Mouse (Mus musculus) limb, embryonic 15.5 days (tissue): ENCODE measurements at regions not wholly inside any gene's neighbourhood (a gene's known extent, or its start where the extent isn't known, plus 50 kb on each side); places are given as distances from the start of the nearest gene placed in this dataset.

ENCODE experiments used
- ATAC-seq: fragments of 200-750 bp; cut with Nextera tagmentation; 2 replicates; pipeline ENCODE4 v1.8.0; 2017; ENCODE audit warnings: low read depth, moderate TSS enrichment; ENCODE audit not compliant: insufficient number of reproducible peaks, low FRiP score, low TSS enrichment
- H3K27ac ChIP-seq: fragments of 300-500 bp; sonication (generic); 2 replicates; pipeline ENCODE4 v1.5.1; 2015; ENCODE audit warnings: moderate library complexity, mild to moderate bottlenecking, inconsistent platforms
- H3K27me3 ChIP-seq: fragments of 300-500 bp; sonication (generic); 2 replicates; pipeline ENCODE4 v1.6.1; 2015; ENCODE audit warnings: inconsistent platforms
- H3K36me3 ChIP-seq: fragments of 300-500 bp; sonication (generic); 2 replicates; pipeline ENCODE4 v1.6.1; 2015; ENCODE audit warnings: inconsistent platforms
- H3K4me1 ChIP-seq: fragments of 300-500 bp; sonication (generic); 2 replicates; pipeline ENCODE4 v1.6.1; 2015; ENCODE audit warnings: inconsistent platforms
- H3K4me2 ChIP-seq: fragments of 300-500 bp; sonication (generic); 2 replicates; pipeline ENCODE4 v1.6.1; 2015; ENCODE audit warnings: mild to moderate bottlenecking, inconsistent platforms
- H3K4me3 ChIP-seq: fragments of 300-500 bp; sonication (generic); 2 replicates; pipeline ENCODE4 v1.5.1; 2015; ENCODE audit warnings: mild to moderate bottlenecking, inconsistent platforms
- H3K9ac ChIP-seq: fragments of 300-500 bp; sonication (generic); 2 replicates; pipeline ENCODE4 v1.6.1; 2015; ENCODE audit warnings: inconsistent platforms
- H3K9me3 ChIP-seq: fragments of 300-500 bp; sonication (generic); 2 replicates; pipeline ENCODE4 v1.6.1; 2016; ENCODE audit warnings: inconsistent platforms
- WGBS: fragments of 180-500 bp; shearing (Covaris S2); methylation state at CpG from one replicate; pipeline ENCODE4 v1.1.7; 2015; 5-methylcytosine and 5-hydroxymethylcytosine counted together

DNA sequence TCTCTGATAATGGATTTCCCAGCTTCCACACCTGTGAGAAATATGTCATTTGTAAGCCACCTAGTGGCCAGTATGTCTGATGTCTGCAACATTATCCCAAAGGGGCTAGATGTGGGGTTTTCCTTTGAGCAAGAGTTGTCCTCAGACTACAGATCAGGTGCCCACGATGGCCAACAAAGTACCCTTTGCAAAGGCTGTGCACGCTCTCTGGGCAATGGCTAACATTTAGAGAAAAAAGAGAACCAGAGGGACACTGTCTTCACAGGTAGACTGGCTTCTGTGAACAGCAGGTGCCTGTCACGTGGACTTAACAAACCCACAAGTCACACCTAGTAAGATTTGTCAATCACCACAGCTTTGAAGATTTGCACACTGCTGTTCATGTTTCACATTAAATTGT, 202.0 kb upstream of the Sash1 start:
- H3K9ac ChIP-seq = no peak overlapping the region
- no peaks in the 10 kb centered on the region for H3K27me3 ChIP-seq
- peaks cover 4% of the 10 kb centered on the region; the same call in 1 of the 2 replicates for H3K4me1 ChIP-seq
- no peaks in the 10 kb centered on the region for H3K36me3 ChIP-seq
- 80% methylated on average over 3 of the region's 3 CpGs for WGBS
- ATAC-seq = no peak
- H3K4me2 ChIP-seq = no peak overlapping the region
- H3K27ac ChIP-seq = no peak overlapping the region
- H3K9me3 ChIP-seq = no peaks in the 10 kb centered on the region
- H3K4me3 ChIP-seq = no peak overlapping the region

DNA sequence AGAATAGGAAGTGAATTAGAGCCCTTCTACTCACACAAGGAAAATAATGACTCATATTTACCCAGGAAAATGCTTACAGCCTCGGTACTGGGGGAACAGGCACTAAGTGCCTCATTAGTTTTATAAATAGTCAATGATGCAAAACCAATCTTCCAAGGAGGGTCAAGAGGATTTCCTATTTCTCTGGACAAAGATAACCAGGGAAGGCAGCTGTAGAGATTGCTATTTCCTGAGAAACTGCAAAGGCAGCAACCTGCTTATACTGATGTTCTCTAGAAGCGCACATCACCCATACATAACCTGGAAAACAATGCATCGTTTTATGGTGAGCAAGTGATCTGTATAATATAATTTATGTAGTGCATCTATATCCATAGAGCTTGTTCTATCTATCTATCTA, 201.3 kb upstream of the Sash1 start:
- no peak for ATAC-seq
- H3K27me3 ChIP-seq = no peaks in the 10 kb centered on the region
- H3K4me2 ChIP-seq = no peak overlapping the region
- H3K36me3 ChIP-seq = no peaks in the 10 kb centered on the region
- no peaks in the 10 kb centered on the region for H3K4me1 ChIP-seq
- H3K9me3 ChIP-seq = no peaks in the 10 kb centered on the region
- 78% methylated on average over 3 of the region's 3 CpGs for WGBS
- H3K9ac ChIP-seq = no peak overlapping the region
- H3K27ac ChIP-seq = no peak overlapping the region
- H3K4me3 ChIP-seq = no peak overlapping the region

DNA sequence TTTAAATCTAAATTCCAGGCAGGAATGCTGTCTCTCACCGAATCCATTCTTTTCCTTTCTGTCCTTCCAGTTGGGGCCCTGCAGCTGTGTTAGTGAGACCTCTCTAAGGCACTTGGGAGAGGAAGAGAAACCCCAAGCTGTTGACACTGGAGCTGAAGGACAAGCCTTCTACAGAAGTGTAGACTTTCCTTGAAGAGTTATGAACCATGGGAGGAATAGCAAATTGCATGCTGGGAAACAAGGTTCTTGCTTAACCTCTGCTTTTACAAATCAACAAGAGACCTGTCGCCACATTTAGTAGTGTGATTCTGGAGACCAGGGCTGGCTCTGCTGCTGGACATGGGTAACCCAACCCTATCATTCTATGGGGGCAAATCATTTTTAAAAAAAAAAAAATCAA, 200.8 kb upstream of the Sash1 start:
- 79% methylated on average over 2 of the region's 2 CpGs for WGBS

DNA sequence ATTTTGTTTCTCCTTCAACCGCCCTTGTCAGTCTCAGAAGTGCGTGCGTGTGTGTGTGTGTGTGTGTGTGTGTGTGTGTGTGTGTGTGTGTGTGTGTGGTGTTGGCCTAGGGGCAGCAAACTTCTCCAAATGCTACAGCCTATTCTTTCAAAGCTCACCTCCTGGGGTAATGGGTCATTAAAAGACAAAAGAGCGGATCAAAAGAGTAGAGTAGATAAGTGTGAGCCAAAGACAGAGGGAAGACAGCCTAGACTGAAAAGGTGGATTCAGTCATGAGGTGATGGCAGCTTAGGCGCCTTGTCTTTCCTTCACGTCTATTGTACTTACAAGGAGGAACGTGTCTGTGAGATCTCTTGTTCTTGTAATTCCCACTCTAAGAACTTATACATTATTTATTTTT, 199.6 kb upstream of the Sash1 start:
- no peak overlapping the region for H3K4me3 ChIP-seq

More for the DNA sequence above, 200.8 kb upstream of the Sash1 start:
- Histone ChIP-seq H3K27ac (no peak overlapping the region), H3K27me3 (no peaks in the 10 kb centered on the region), H3K36me3 (no peaks in the 10 kb centered on the region), H3K4me3 (no peak overlapping the region), H3K4me2 (no peak overlapping the region), H3K9me3 (no peaks in the 10 kb centered on the region), H3K4me1 (no peaks in the 10 kb centered on the region), H3K9ac (no peak overlapping the region)
- no peak for ATAC-seq

GRCm38 (mm10) chr10:9074916-9075315, 189.0 kb upstream of the Sash1 start:
- H3K4me3 ChIP-seq = no peak overlapping the region
- WGBS = 91% methylated on average over 2 of the region's 2 CpGs
- no peaks in the 10 kb centered on the region for H3K9me3 ChIP-seq
- no peaks in the 10 kb centered on the region for H3K27me3 ChIP-seq
- ATAC-seq = no peak
- no peaks in the 10 kb centered on the region for H3K4me1 ChIP-seq
- no peaks in the 10 kb centered on the region for H3K36me3 ChIP-seq
- H3K27ac ChIP-seq = no peak overlapping the region
- H3K4me2 ChIP-seq = no peak overlapping the region
- H3K9ac ChIP-seq = no peak overlapping the region

More for the DNA sequence above, 199.6 kb upstream of the Sash1 start:
- no peaks in the 10 kb centered on the region for H3K36me3 ChIP-seq
- ATAC-seq = no peak
- 84% methylated on average over 7 of the region's 7 CpGs for WGBS
- no peak overlapping the region for H3K9ac ChIP-seq
- no peaks in the 10 kb centered on the region for H3K27me3 ChIP-seq
- no peaks in the 10 kb centered on the region for H3K9me3 ChIP-seq
- no peak overlapping the region for H3K4me2 ChIP-seq
- no peak overlapping the region for H3K27ac ChIP-seq
- H3K4me1 ChIP-seq = no peaks in the 10 kb centered on the region

- no peaks in the 10 kb centered on the region for H3K27me3 ChIP-seq
- 19% methylated on average over 5 of the region's 5 CpGs for WGBS
- no peaks in the 10 kb centered on the region for H3K9me3 ChIP-seq
- no peaks in the 10 kb centered on the region for H3K4me1 ChIP-seq
- H3K4me2 ChIP-seq = no peak overlapping the region
- H3K9ac ChIP-seq = no peak overlapping the region
- no peak for ATAC-seq
- no peaks in the 10 kb centered on the region for H3K36me3 ChIP-seq
- H3K4me3 ChIP-seq = no peak overlapping the region
- H3K27ac ChIP-seq = no peak overlapping the region
Measured at GRCm38 (mm10) chr10:9071630-9072029, 185.8 kb upstream of the Sash1 start.

- ATAC-seq = no peak
- WGBS = 77% methylated on average over 13 of the region's 13 CpGs
- no peak overlapping the region for H3K4me3 ChIP-seq
- no peaks in the 10 kb centered on the region for H3K27me3 ChIP-seq
- H3K9ac ChIP-seq = no peak overlapping the region
- no peaks in the 10 kb centered on the region for H3K36me3 ChIP-seq
- no peaks in the 10 kb centered on the region for H3K9me3 ChIP-seq
- no peak overlapping the region for H3K27ac ChIP-seq
- no peak overlapping the region for H3K4me2 ChIP-seq
- H3K4me1 ChIP-seq = no peaks in the 10 kb centered on the region
Measured at GRCm38 (mm10) chr10:9069608-9070190, 183.8 kb upstream of the Sash1 start.

- Histone ChIP-seq H3K27me3 (no peaks in the 10 kb centered on the region), H3K4me3 (no peak overlapping the region), H3K4me2 (no peak overlapping the region), H3K27ac (no peak overlapping the region), H3K9ac (no peak overlapping the region), H3K36me3 (no peaks in the 10 kb centered on the region), H3K4me1 (no peaks in the 10 kb centered on the region), H3K9me3 (no peaks in the 10 kb centered on the region)
- 77% methylated on average over 3 of the region's 3 CpGs for WGBS
- ATAC-seq = no peak
Measured at GRCm38 (mm10) chr10:9066566-9066965, 180.7 kb upstream of the Sash1 start.

DNA sequence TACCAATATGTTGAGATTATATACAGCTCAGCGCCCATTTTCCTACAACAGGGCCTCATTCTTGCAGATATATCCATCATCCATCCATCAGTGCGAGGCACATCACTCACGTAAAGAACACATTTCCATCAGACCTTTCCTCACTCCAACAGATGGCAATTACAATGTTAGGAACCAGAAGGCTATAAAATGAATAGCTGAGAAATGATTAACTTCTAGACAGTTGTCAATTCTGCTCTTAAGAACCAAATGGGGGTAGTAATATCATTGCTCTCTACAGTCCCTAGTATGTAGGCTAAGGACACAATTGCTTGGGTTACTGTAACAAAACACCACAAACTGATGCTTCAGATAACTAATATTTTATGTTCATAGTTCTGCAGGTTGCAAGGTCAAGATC, 176.1 kb upstream of the Sash1 start:
- no peak for ATAC-seq
- no peaks in the 10 kb centered on the region for H3K27me3 ChIP-seq

GRCm38 (mm10) chr10:9055274-9055673, 169.4 kb upstream of the Sash1 start:
- no peak overlapping the region for H3K4me3 ChIP-seq
- 60% methylated on average over 3 of the region's 3 CpGs for WGBS
- no peak overlapping the region for H3K27ac ChIP-seq
- H3K9me3 ChIP-seq = no peaks in the 10 kb centered on the region
- no peaks in the 10 kb centered on the region for H3K27me3 ChIP-seq
- no peak for ATAC-seq
- no peak overlapping the region for H3K9ac ChIP-seq
- no peaks in the 10 kb centered on the region for H3K4me1 ChIP-seq
- no peaks in the 10 kb centered on the region for H3K36me3 ChIP-seq
- no peak overlapping the region for H3K4me2 ChIP-seq

More for the DNA sequence above, 176.1 kb upstream of the Sash1 start:
- Histone ChIP-seq H3K27ac (no peak overlapping the region), H3K9me3 (no peaks in the 10 kb centered on the region), H3K9ac (no peak overlapping the region), H3K4me1 (no peaks in the 10 kb centered on the region), H3K4me2 (no peak overlapping the region), H3K36me3 (no peaks in the 10 kb centered on the region), H3K4me3 (no peak overlapping the region)
- 77% methylated on average over 3 of the region's 3 CpGs for WGBS

DNA sequence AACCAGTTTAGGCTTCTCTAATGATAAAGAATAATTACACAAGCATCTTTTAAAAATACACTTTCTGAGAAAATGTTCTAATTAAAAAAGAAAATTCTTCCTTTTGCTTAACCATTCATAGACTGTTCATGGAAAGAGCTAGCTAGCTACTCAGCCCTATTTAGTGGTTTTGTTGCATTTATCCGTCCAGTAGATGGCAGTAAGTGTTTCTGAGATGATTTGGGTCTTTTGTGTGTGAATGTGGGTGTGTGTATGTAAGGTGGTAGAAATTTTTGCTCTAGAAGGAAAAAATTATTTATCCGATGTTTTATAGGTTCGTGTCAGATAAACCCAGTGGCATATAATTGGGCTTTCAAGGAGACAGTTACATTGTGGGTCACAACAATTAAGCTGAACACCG, 167.5 kb upstream of the Sash1 start:
- Histone ChIP-seq H3K4me1 (no peaks in the 10 kb centered on the region), H3K4me3 (no peak overlapping the region), H3K9me3 (no peaks in the 10 kb centered on the region), H3K9ac (no peak overlapping the region), H3K27me3 (no peaks in the 10 kb centered on the region), H3K36me3 (no peaks in the 10 kb centered on the region), H3K4me2 (no peak overlapping the region), H3K27ac (no peak overlapping the region)
- ATAC-seq = no peak
- WGBS = 39% methylated on average over 4 of the region's 4 CpGs

DNA sequence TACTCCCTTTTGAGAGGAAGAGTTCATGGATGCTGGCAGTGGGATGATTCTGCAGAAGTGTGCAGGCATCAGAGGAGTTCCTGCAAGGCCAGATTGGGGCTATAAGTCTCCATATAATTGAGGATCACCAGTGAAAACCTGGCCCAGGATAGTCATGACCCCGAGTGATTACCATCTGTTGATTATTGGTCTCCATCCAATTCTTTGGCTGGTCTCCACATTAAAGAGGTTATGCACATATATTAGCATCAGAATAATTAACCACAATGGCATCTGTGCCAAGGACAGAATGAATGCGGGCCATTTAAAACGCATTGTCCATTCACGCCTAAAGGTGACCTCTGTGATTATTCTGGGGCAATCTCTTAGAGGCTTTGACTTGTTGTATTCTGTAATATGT, 161.5 kb upstream of the Sash1 start:
- no peak overlapping the region for H3K27ac ChIP-seq
- 85% methylated on average over 4 of the region's 4 CpGs for WGBS
- no peak for ATAC-seq
- no peaks in the 10 kb centered on the region for H3K27me3 ChIP-seq
- no peaks in the 10 kb centered on the region for H3K9me3 ChIP-seq
- no peaks in the 10 kb centered on the region for H3K4me1 ChIP-seq
- H3K4me3 ChIP-seq = no peak overlapping the region
- H3K9ac ChIP-seq = no peak overlapping the region
- H3K36me3 ChIP-seq = no peaks in the 10 kb centered on the region
- no peak overlapping the region for H3K4me2 ChIP-seq

DNA sequence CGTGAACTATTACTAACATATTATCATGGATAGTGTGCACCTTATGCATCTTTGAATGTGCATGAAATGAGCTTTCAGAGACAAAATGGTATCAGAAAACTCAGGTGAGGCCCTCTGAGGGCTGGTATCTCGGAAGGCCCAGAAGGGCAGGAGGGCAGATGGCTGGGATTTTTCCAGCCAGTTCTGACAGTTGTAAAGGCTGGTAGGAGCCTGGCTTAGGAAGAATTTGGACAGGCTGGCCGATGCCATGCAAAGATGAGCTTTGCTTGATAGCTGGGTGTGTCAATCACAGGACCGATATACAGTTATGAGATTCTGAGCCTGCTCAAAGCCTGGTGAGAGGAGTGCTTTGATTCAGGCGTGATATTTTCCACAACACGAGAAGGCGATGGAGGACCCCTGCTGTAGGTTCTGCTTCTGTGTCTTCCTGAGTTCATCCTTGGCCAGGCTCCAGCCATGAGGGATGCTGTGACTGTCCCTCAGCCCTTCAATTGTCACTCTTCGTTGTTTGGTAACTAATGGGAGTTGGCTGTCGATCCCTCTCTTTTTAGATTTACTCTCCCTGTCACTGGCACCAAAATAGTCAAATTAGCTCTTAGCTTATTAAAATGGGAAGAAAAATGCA, 159.0 kb upstream of the Sash1 start:
- H3K4me1 ChIP-seq = no peaks in the 10 kb centered on the region
- ATAC-seq = no peak
- no peak overlapping the region for H3K4me3 ChIP-seq
- no peaks in the 10 kb centered on the region for H3K9me3 ChIP-seq
- 90% methylated on average over 9 of the region's 9 CpGs for WGBS
- H3K36me3 ChIP-seq = no peaks in the 10 kb centered on the region
- no peak overlapping the region for H3K27ac ChIP-seq
- H3K27me3 ChIP-seq = no peaks in the 10 kb centered on the region
- no peak overlapping the region for H3K9ac ChIP-seq
- no peak overlapping the region for H3K4me2 ChIP-seq
